Mouse (Mus musculus) ES-Bruce4 (cell line): ENCODE measurements around the gene Pank1. TPM values are rescaled to one million over a fixed set of nuclear protein-coding genes. Genes with fewer than 3 reads are reported as not detected.

Source experiments
- H3K27ac ChIP-seq: 2 replicates; pipeline ENCODE4 v1.5.1; 2012; ENCODE audit warnings: low read length, inconsistent platforms; ENCODE audit not compliant: insufficient read depth
- H3K27me3 ChIP-seq: 2 replicates; pipeline ENCODE4 v1.6.1; 2012; ENCODE audit warnings: mild to moderate bottlenecking, low read length, inconsistent platforms; ENCODE audit not compliant: control insufficient read depth, poor library complexity, insufficient read depth, severe bottlenecking
- H3K36me3 ChIP-seq: 2 replicates; pipeline ENCODE4 v1.6.1; 2012; ENCODE audit warnings: inconsistent platforms, mild to moderate bottlenecking, low read length, moderate library complexity; ENCODE audit not compliant: control insufficient read depth, poor library complexity, insufficient read depth, severe bottlenecking
- H3K4me1 ChIP-seq: one replicate; pipeline ENCODE4 v1.8.1; 2011; ENCODE audit warnings: low read length; ENCODE audit not compliant: control insufficient read depth, insufficient read depth
- H3K4me3 ChIP-seq: 2 replicates; pipeline ENCODE4 v1.5.1; 2011; ENCODE audit warnings: low read depth, mild to moderate bottlenecking, low read length
- H3K9ac ChIP-seq: 2 replicates; pipeline ENCODE4 v1.6.1; 2012; ENCODE audit warnings: low read depth, mild to moderate bottlenecking, inconsistent platforms; ENCODE audit not compliant: poor library complexity, severe bottlenecking
- H3K9me3 ChIP-seq: replicated peaks from 2 replicates; pipeline ENCODE4 v1.6.1; 2012; ENCODE audit warnings: mild to moderate bottlenecking, low read length, inconsistent platforms; ENCODE audit not compliant: control insufficient read depth, poor library complexity, insufficient read depth, severe bottlenecking
- CTCF ChIP-seq: IDR thresholded peaks from one replicate; pipeline ENCODE4 v1.8.1; 2011; ENCODE audit warnings: low read depth, low read length
- EP300 ChIP-seq: IDR thresholded peaks from 2 replicates; pipeline ENCODE4 v1.6.1; 2011; ENCODE audit warnings: low read depth, low read length; ENCODE audit not compliant: insufficient read depth
- POLR2A ChIP-seq: IDR thresholded peaks from one replicate; pipeline ENCODE4 v1.8.1; 2011; ENCODE audit warnings: low read length; ENCODE audit not compliant: insufficient read depth
- polyA plus RNA-seq: library from polyadenylated mRNA; stranded (reverse); fragments of >200 nt; gene quantifications from 2 replicates; pipeline ENCODE4 v1.2.4, GENCODE M21; 2011; ENCODE audit warnings: low read depth; ENCODE audit not compliant: missing spikeins, insufficient read depth, insufficient read length

Pank1 gene
- polyA plus RNA-seq, 1 experiment = 7.4 TPM

- H3K27me3 ChIP-seq = no peaks in the 10 kb centered on the region
- no peaks in the 10 kb centered on the region for H3K9me3 ChIP-seq
- no peaks in the 10 kb centered on the region for H3K36me3 ChIP-seq
- H3K9ac ChIP-seq = no peak overlapping the region
- TF ChIP-seq CTCF = no peak
- TF ChIP-seq EP300 = no peak
- no peak for TF ChIP-seq POLR2A
- no peak overlapping the region for H3K27ac ChIP-seq
- no peak overlapping the region for H3K4me3 ChIP-seq
- no peaks in the 10 kb centered on the region for H3K4me1 ChIP-seq
Measured at GRCm38 (mm10) chr19:34770764-34771163, 108.5 kb downstream of the Pank1 start.

GRCm38 (mm10) chr19:34758754-34759153 is 120.5 kb downstream of the Pank1 start:
- H3K27ac ChIP-seq = no peak overlapping the region
- H3K4me1 ChIP-seq = no peaks in the 10 kb centered on the region

More at GRCm38 (mm10) chr19:34758754-34759153, 120.5 kb downstream of the Pank1 start:
- H3K9ac ChIP-seq = no peak overlapping the region
- no peaks in the 10 kb centered on the region for H3K27me3 ChIP-seq
- TF ChIP-seq EP300 (no peak), CTCF (no peak), POLR2A (no peak)
- H3K4me3 ChIP-seq = no peak overlapping the region
- no peaks in the 10 kb centered on the region for H3K9me3 ChIP-seq
- H3K36me3 ChIP-seq = no peaks in the 10 kb centered on the region

Other genes with a start within 250 kb of the Pank1 start
- gene Ifit1bl2, start 238.7 kb downstream of the Pank1 start, polyA plus RNA-seq = not detected in 2 replicates
- gene Ifit1, start 238.6 kb downstream of the Pank1 start, polyA plus RNA-seq = 1.5 and 2.5 TPM in 2 replicates
- gene Slc16a12, start 132.2 kb downstream of the Pank1 start, polyA plus RNA-seq = 0.68 and 1.2 TPM in 2 replicates
- 133 and 144 TPM in 2 replicates for gene Kif20b, start 42.9 kb upstream of the Pank1 start, polyA plus RNA-seq